Mouse (Mus musculus) megakaryocyte, embryonic 14.5 days (primary cell): Measurements from ENCODE around the gene Mier2.

Experiments
- FLI1 ChIP-seq: IDR thresholded peaks from 2 replicates; pipeline ENCODE4 v1.6.1; 2012; ENCODE audit warnings: low read length, inconsistent platforms, mixed read lengths
- GATA1 ChIP-seq: IDR thresholded peaks from 3 replicates; pipeline ENCODE4 v1.6.1; 2012; ENCODE audit warnings: mixed read lengths, low read length, inconsistent platforms, borderline replicate concordance

GRCm38 (mm10) chr10:79556951-79557350 lies 2.0 kb upstream of the Mier2 start:
- TF ChIP-seq FLI1, result no peak
- TF ChIP-seq GATA1, result no peak
